In the genomic region with DNA sequence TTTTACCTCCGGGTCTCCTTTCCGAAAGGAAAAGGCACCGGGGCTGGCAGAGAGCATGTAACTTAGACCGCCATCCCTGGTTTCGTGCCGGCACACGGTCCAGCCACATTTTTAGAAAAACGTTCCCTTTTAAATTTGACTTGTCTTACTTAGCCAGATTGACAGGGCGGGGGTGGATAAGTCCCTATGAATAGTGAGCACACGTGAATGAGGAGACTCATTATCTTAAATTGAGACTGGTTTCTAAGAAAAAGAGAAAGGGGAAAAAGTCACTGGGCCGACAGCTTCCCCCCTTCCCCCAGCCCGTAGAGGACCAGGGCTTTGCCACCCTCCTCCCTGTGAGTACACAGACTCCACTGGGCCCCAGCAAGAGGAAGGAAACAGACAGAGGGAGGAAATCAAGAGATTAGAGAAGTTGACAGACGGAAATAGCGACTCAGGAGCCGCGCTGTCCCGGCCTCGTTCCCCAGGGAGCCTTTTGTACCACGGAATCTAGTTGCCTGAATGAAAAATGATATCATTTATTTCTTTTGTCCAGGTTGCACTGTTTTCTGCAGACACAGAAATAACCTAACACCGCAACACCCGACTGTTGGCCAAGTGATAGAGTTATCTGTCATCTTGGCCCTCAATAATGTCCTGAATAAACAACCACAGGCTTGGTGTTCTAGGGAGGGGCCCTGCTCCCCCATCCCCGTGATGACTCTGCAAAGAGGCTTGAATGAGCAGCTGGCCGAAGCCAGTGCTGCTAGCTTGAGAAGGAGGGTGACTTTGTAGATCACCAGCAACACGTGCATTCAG, we compare ENCODE assay signal across 9 mouse cellular contexts. TPM values are rescaled to one million over a fixed set of nuclear protein-coding genes. Genes with fewer than 3 reads are reported as not detected.
DNase-seq lines count a peak whose midpoint lies in the region; ATAC-seq lines count a peak whose summit lies in the region.
"Had no signal": no experiment of that assay in that cellular context is flagged by ENCODE, and none has a peak within 500 bp of the region (broad histone marks: within the 10 kb centered on the region; RNA-seq: fewer than 3 reads in every experiment).

No protein-coding gene starts in this region.

- peak; percentile 62; the same call in 1 of the 2 replicates for ATAC-seq in heart, embryonic 11.5 days (replicated peaks; ENCODE audit: insufficient number of reproducible peaks, low FRiP score, low TSS enrichment)

- 20% methylated on average over 24 of the region's 24 CpGs for WGBS in heart, embryonic 11.5 days (ENCODE audit: insufficient replicate concordance)

- intact Hi-C loops in gastrocnemius, postnatal 36 days (cut with DNase I) = no loop called here

- H3K27me3 ChIP-seq in heart, embryonic 11.5 days (ENCODE audit: control insufficient read depth, insufficient read depth, low read length) = peaks cover 4% of the 10 kb centered on the region; the same call in 1 of the 2 replicates

- peaks cover 19% of the 10 kb centered on the region for H3K4me1 ChIP-seq in heart, embryonic 11.5 days (ENCODE audit: control insufficient read depth, insufficient read depth, low read length)

- peak; percentile 49 to 52 for DNase-seq in spleen, adult 18-20 months
- DNase-seq in spleen, adult 12 weeks (ENCODE audit: low spot score) = no peak
- DNase-seq in kidney, adult 9 months = peak; percentile 80
- DNase-seq in lung, postnatal 25 days (ENCODE audit: low spot score) = peak; percentile 57
- DNase-seq in layer of hippocampus, postnatal 36 days = no peak
- no peak for DNase-seq in gastrocnemius, postnatal 36 days
- DNase-seq in thymus, postnatal 25 days = no peak

- no peaks in the 10 kb centered on the region for H3K9me3 ChIP-seq in heart, embryonic 11.5 days (replicated peaks; ENCODE audit: control insufficient read depth, low read length)

- no peak overlapping the region for H3K9ac ChIP-seq in heart, embryonic 11.5 days (ENCODE audit: low read depth, low read length)

- no peak overlapping the region for H3K4me3 ChIP-seq in heart, embryonic 11.5 days (ENCODE audit: low read depth, low read length)

- no peaks in the 10 kb centered on the region for H3K36me3 ChIP-seq in heart, embryonic 11.5 days (ENCODE audit: control insufficient read depth, insufficient read depth, low read length)

- peak overlapping the region; percentile 43 for H3K4me2 ChIP-seq in heart, embryonic 11.5 days

- H3K27ac ChIP-seq in heart, embryonic 11.5 days (ENCODE audit: low read depth, low read length) = peak overlapping the region; percentile 70

RNA-seq across cellular contexts. Expression of gene Sost, which starts 14.1 kb away (rescaled TPM):
- polyA plus RNA-seq in heart, embryonic 11.5 days (2014; fragmentation: Nextera tagmentation; extraction: Ambion mirVana) = 0.10 and 0.43 TPM in 2 replicates
- total RNA-seq in layer of hippocampus, postnatal 36 days (2021) = not detected
- not detected for total RNA-seq in gastrocnemius, postnatal 36 days (2021)

RNA-seq across cellular contexts. Expression of gene Cfap97d1, which starts 31.3 kb away (rescaled TPM):
- polyA plus RNA-seq in heart, embryonic 11.5 days (2014; fragmentation: Nextera tagmentation; extraction: Ambion mirVana) = not detected in 2 replicates
- not detected for total RNA-seq in layer of hippocampus, postnatal 36 days (2021)
- total RNA-seq in gastrocnemius, postnatal 36 days (2021) = not detected
- polyA plus RNA-seq: spleen, adult 2 months had no signal

RNA-seq across cellular contexts. Expression of gene Dusp3, which starts 34.1 kb away (rescaled TPM):
- polyA plus RNA-seq in heart, embryonic 11.5 days (2014; fragmentation: Nextera tagmentation; extraction: Ambion mirVana) = 49.2 and 49.4 TPM in 2 replicates
- 100 to 1,000 TPM; 138 to 158 TPM for total RNA-seq in layer of hippocampus, postnatal 36 days (2021)
- total RNA-seq in gastrocnemius, postnatal 36 days (2021) = 100 to 1,000 TPM; 126 to 167 TPM

RNA-seq across cellular contexts. Expression of gene Meox1, which starts 58.6 kb away (rescaled TPM):
- 13.2 and 14.5 TPM in 2 replicates for polyA plus RNA-seq in heart, embryonic 11.5 days (2014; fragmentation: Nextera tagmentation; extraction: Ambion mirVana)
- under 1 TPM; 0.43 to 0.50 TPM for total RNA-seq in layer of hippocampus, postnatal 36 days (2021)
- total RNA-seq in gastrocnemius, postnatal 36 days (2021) = 1 to 10 TPM; 3.1 to 3.5 TPM

Comparison
In these comparisons a context has a peak if more than half of its experiments do, and no peak if none do; other contexts are left out.
1. DNase-seq: peak in spleen, adult 18-20 months (2 of 2), kidney, adult 9 months (single experiment) and lung, postnatal 25 days (single experiment); none in spleen, adult 12 weeks (single experiment), layer of hippocampus, postnatal 36 days (0 of 2), gastrocnemius, postnatal 36 days (0 of 2) and thymus, postnatal 25 days (single experiment).